Mouse (Mus musculus) urinary bladder, postnatal 4 days (tissue): Measurements from ENCODE around the gene Spp2.

Source experiments
- DNase-seq, 2 experiments: peaks; one replicate each; pipeline ENCODE4 v3.0.0; 2021 to 2022; ENCODE audit warnings: low spot score in 2 of 2

The Spp2 gene

DNA sequence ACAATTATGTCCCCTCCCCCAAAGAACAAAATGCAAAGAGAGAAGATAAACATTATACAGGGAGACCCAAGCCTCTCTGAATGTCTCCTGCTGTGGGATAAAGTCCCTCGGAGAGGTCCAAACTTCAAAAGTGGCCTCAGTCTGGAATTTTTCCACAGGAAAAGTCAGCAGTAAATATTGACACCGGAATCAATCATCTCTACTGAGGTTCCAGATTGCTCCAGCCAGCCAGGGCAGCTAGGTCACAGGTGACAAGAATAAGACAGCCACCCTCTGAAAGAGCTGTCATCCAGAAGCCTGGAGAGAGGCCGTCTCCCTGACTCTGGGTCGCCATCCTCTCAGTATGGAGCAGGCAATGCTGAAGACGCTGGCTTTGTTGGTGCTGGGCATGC is at the start of gene Spp2:
TSS of gene Spp2 (plus strand) at position 155 of the 392 bp plus-strand sequence.
- DNase-seq, result no peak

DNA sequence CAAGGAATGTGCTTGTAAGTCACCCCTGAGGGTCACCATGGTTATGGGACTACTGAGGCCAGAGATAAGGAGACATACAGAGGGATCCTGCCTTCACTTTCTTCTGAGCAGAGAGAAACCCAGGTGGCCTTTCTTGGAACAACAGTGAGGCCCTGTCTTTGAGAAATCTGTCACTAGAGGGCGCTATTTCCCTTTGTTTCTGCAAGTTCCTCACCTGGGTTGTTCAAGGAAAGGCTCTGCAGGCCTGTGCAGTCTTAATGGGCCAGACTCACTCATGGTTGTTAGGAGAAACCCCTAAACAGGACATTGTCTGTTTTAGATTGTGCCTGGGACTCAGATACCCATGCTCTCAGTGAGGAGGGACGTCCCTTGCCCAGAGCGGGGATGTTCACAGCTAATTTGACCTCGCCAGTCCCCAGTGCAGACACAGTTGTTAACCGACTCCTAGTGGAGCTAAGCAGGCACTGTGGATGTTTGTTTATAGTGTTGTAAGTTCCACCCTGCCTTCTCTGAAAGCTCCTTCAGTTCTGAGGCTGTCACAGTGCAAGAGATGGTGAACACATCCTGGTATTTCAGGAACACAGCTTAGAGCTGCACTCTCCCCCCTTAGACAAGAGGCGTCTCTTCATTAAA is 49.2 kb upstream of the Spp2 start:
- DNase-seq, result no peak

DNA sequence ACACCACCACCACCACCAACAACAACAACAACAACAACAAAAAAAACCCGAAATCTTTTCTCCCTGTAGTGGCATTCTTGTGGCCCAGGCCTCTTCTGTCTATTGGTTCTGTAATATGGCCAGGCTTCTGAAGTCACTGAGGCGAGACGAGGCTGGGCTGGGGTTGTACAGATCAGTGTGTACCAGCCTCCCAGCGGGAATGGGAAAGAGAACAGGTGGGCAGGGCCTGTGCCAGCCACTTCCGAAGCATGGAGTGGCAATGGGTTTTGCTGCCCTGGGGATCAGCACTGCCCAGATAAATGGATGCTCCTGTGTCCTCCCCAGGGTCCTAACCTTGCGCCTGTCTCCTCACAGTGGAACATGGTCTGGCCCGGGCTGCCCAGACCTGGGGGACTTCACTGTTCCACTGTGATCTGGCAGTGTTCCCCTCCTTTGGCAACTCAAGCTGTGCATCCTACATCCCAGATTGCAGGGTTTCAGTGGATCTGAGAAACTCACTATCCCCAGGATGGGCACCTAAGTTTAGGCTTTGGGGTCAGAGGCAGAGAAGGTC is 48.6 kb upstream of the Spp2 start:
- no peak for DNase-seq

DNA sequence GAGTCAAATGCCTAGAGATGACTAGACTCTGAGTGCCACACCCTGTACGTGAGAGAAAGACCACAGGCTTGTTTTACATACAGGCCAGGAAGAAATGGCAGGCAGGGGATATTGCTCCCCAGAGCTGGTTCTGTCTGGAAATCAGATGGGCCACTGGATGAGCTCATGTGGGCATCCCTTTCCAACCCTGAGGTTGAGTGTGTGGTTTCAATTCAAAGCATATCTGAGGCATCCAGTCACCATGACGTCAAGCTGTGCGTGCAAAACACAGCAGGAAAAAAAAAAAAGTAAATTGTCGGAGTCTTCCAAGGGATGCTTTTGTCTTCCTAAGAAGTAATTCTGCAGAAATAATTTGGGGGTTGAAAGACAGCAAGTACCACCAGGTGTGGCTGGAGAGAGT is 45.7 kb upstream of the Spp2 start:
- no peak for DNase-seq

DNA sequence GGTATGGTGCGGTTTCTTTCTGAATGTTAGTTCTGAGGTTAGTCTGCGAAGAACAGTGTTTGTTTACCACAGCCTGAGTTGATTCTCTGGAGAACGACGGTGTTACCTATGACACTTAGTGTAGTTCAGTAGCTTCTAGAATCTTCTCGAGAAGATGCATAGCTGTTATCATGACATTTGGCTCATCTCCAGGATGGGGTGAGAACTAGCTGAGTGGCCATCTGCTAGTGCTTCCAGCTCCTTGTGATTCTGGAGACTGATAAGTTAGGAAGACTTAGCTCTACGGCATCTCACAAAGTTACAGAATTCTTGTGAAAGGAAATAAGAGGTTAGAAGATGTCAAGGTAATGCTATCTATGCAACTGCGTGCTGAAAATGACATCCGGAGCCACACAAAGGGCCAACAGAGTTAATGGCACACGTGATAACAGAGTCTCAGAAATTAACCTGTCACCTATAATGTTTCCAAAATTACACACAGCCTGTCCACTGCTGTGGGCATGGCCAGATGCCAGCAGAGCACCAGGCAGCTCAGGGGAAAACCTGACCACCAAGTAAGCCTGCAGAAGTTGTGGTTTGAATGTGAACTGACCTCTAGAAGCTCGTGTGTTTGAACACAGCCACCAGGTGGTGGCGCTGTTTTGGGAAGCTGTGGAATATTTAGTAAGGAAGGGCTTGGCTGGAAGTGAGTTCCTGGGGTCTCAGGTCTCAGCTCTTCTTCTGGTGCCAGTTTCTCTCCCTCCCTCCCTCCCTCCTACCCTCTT is 39.7 kb upstream of the Spp2 start:
- no peak for DNase-seq

DNA sequence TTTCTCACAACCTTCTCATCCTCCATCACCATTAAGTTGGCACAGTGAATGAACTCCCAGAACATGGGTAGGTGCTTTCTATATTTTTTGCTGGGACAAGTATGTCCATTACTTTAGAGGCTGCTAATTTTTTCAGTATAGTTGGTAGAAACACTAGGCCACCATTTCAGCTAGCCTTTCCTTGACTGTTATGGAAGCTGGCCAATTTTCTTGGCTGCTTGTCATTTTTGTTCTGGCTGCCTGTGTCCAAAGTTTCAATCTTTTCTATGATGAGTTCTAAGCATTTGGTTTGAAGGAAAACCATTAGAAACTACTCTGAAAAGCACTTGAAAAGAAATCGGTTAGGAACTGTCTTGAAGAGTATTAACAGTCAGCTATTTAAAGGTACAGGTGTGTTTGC is 28.3 kb upstream of the Spp2 start:
- no peak for DNase-seq

DNA sequence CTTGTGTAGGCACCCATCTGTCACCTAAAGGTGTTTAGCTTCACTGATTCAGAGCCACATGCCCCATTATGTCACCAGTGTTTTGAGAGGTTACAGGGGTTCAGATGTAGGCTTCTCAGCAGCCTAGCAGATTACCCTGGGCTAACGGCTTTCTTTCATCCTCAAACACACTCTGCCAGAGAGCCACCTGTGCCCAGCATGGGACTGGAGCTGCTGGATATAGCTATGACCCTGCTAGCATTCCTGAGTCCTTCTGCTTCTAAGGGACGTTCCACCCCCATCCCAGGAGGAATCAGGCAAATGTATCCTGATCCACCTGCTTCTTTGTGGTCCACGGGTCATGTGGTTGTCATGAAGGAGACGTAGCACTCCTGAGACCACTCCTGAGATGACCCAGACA is 15.1 kb upstream of the Spp2 start:
- DNase-seq, result no peak

DNA sequence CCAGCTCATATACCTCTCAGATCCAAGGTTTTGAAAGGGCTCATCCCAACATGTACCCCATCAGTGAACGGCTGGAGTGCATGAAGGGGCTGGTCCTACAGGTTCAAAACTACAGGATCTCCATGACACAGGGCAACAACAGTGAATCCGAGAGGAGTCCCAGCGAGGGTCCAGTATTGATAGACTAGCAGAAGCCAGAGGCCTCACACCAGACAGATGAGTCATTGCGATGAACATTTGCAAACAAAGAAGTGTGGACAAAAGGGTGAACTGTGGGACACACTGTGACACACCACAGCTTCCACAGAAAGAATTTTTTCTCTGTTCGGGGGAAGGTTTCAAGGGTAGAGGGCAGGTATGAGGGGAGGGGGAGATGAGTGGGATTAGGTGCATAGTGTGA is 13.4 kb upstream of the Spp2 start:
- DNase-seq, result no peak

DNA sequence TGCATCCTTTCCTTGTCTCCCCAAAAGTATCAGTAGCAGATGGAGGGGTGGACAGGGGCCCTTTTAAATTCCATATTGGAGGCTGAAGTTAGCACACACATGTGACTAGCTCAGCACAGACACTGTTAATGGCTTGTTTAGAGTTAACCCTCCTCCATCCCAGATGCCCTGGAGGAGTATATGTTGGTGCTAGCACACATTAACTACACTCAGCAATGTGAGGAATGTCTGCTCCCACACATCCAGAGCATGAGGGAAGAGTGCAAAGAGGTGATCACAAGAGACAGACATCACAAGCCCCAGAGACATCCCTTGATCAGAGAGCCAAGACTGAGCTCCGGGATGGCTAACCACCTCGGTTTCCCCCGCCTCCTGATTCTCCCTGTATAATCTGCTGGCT is 3.4 kb upstream of the Spp2 start:
- DNase-seq, result no peak

DNA sequence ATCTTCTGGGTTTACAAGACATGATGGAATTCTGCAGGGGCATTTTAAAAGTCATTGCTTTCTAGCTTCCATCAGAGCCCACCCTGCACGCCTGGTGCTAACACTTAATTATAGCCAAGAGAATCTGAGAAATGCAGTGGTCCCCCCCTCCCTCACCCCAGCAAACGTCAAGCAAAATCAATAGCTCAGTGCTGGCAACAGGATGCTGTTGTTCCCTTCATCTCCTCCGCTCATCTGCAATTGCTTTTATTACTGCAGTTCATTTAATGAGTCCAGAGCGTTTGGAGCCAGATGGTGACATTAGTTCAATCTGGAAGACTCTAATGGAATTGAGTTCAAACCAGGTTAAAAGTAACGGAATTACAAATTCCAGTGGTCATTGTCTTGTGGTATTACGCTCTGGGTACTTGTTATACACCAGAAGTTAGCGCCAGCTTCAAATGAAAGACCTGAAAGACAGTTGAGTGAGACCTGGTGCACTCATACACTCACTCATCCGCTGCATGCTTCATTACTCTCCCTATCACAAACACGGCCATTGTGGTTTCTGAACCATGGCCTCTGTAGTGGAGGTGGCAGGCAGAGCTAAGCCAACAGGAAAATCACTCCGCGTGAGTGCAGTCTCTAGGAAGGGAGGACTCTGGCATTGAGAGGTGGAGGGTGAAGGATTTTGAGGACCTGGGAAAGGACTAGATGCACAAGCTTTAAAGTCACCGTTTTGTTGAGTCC is 519 bp upstream of the Spp2 start:
- DNase-seq, result no peak

DNA sequence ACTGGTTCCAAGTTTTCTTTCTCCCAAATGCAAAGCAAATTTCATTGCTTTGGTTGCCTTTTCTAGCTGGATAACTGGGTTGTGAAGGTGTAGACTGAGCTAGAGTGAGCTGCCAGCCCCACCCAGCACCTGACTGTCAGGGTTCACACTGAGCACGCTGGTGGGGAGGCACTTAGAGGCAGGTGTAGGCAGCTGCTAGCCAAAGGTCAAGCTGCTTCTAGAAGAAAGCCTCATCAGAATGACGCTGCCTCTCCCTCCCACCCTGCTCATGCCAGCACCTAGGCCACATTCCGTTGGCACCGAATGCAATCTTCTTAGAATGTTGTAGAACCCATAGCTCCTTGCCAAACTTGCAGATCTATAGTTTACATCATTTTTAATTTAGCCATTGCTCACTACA is 1.6 kb downstream of the Spp2 start:
- no peak for DNase-seq

DNA sequence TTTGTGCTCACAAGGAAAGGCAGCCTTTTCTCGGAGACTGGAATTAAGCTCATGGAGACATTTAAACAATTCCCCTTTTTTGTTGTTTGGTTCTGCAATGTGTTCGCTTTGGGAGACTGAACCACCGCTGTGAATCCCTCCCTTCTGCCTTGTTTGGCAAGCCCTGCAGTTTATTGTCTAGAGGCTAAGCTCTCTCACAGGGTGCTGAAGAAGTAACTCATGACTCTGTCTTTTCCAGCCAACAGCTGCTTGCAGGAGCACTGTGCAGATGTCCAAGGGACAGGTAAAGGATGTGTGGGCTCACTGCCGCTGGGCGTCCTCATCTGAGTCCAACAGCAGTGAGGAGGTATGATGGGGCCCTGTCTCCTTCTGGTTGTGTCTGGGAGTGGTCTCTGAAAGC is 5.3 kb downstream of the Spp2 start:
- no peak for DNase-seq

DNA sequence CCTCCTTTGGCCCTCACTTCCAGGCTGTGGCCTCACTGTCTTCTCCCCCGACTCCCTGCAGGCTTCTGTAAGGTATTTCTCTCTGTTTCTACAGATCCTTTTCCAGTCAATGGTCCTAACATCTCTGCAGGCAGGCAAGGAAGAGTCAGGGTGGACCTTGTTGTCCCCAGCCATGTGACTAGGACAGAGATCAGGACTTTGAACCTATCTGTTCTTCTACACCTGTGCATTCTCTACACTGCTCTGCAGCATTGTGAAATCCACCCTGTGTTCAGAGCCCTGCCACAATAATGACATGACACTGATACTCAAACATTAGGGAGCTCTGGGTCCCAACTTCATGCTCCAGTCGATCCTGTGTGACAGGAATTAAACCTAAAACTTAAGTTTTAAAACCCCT is 12.2 kb downstream of the Spp2 start:
- DNase-seq, result no peak

DNA sequence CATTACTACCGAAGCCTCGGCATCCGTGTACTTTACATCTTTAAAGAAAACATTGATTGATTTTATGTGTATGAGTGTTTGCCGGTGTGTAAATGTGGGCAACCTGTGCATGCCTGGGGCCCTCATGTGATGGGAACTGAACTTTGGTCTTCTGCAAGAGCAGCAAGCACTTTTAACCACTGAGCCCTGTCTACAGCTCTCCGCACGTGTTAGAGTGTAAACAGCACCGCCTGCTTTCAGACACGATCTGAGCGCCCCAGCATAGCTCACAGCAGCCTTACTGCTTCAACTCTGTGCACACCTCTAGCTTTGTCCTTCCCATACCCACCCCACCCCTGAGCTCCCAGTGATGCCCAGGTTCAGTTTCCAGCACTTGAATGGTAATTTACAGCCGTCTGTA is 15.3 kb downstream of the Spp2 start:
- no peak for DNase-seq

DNA sequence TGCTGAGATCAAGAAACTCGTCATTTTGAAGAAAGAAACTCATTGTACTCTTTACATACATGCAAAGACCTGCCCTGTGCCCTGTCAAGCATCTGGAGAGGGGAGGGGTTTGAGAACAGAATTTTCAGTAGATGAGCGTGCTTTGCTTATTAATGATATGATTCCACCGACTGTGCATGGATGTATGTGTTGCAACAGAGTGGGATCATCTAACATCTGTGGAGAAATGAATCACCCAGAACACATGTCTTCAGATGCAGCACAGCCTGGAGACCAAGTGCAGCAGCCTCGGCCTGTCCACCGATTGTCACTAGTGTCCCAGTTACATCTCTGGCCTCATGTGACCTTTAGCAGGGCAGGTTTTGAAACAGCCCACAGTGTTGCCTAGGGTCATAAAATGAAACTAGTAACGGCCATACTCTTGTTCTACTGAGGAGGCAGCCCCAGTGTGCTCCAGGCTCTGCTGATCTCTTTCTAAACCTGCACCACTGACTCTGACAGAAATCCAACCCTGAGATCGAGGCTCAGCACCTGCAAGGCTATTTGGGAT is 16.2 kb downstream of the Spp2 start:
- DNase-seq, result no peak

DNA sequence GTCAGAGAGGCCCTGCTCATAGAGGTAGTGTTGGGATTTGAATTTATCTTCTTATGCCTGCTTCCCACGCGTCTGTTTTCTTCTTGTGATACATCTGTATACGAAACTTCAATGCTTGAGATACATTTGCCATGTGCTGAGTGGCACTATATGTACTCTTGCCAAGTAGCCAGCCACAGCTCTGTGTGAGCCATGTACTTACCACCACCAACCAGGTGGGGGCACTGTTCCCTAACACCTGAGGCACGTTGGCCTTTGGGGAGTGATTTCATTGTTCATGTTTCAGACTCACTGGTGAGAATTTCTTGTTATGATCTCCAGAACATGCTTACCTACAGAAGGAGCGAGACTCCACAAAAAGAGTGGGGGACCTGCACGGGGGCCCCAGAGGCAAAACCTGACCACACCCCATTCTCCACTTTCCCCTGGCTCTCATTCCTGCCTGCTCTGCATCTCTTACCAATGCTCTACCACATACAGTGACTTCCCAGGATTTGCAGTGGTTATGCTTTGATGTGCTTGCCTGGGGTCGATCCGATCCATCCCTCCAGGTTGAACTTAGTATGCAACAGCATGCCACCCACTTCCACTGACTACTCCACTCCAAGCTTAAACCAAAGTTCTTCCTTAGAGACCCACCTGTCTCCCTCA is 18.0 kb downstream of the Spp2 start:
- peak; percentile 62 to 85 for DNase-seq

DNA sequence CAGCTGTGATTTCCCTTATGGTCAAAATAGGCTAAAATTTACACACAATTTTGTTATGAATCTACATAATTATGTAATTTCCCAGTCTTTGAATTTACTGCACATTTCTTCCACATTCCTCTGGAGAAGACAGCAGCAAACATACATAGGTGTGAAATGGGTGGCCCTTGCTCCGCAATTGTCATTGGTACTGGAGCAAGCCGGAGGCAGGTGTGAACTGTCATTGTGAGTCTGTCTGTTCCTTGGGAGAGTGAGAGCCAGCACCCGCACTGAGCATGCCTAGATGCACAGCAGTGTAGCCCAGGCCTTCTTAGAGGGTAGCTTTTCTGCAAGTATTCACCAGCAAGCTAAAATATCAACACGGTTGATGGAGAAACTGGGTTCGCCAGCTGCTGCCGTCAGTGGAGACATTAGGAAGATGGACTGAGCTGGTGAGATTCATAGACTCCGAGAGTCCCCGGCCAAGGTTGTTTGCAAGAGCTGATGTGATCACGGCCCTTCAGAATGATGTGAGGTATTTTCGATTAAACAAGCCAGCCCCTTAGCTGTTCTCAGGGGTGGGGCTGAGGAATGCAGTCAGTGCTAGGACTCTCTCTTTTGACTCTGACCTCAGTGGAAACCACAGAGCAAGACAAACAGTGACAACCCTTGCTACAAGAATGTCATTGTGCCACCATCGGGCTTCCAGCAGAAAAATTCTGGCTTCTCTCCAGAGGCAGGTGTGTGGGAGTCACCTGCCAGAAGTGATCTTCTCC is 21.4 kb downstream of the Spp2 start:
- DNase-seq, result peak in 1 of 2 experiments; percentile 27

DNA sequence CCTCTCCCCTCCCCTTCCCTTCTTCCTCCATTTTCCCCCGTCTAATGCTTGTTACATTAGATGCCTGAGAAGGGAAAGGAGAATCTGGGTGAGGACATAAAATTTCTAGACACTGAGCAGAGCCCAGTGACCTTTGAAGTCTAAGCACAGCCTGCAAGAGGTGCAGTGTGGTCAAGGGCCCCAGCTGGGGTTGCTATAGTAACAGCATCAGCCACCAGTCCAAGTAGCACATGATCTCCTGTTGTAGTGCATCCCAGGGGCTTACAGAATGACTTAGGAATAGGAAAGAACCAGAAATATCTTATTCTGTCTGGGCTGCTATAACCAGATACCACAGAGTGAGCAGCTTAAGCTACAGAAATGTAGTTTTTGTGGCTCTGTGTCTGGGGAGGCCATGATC is 22.7 kb downstream of the Spp2 start:
- no peak for DNase-seq

DNA sequence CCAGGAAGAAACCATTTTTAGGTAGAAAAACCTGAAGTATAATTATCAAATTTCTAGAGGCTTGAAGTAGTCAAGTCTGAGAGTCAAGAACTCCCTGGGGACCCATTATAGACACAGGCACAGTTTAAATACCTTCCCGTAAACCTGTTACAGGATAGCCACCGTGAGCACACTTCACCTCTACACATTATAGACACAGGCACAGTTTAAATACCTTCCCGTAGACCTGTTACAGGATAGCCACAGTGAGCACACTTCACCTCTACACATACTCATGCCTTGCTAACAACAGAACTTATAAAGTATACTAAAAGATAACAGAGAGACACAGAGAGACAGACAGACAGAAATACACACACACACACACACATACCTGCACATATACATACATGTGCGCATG is 24.5 kb downstream of the Spp2 start:
- no peak for DNase-seq

DNA sequence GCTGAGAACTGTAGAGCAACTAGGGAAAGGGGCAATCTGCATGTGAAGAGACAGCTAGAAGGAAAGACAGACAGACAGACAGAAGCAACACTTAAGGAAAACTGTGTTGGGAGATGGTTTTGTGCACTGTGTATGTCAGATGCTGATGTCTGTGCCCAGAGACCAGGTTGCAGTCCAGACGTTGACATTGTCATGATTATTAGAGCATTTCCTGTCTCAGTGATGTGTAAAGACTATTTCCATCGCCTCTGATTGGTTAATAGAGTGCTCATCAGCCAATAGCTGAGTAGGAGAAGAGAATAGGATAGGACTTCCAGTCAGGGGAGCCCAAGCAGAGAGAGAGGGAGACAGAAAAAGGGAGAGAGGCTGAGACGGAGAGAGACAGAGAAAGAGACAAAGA is 25.8 kb downstream of the Spp2 start:
- no peak for DNase-seq
